Mouse (Mus musculus): ENCODE results near the gene Ddx47. TPM values are rescaled to one million over a fixed set of nuclear protein-coding genes. Genes with fewer than 3 reads are reported as not detected.
A peak's percentile ranks its signal among the peaks of the same experiment; 100 is the strongest.

The Ddx47 gene
- polyA plus RNA-seq, 1 experiment from 2014 or later = 93.9 TPM

GRCm38 (mm10) chr6:134984748-134985147, 26.7 kb upstream of the Ddx47 start:
- no peaks in the 10 kb centered on the region for H3K9me3 ChIP-seq (replicated peaks)
- no peak overlapping the region for H3K27ac ChIP-seq
- ATAC-seq = no peak
- no peak overlapping the region for H3K9ac ChIP-seq
- no peak overlapping the region for H3K4me3 ChIP-seq
- no peak overlapping the region for H3K4me2 ChIP-seq
- no peaks in the 10 kb centered on the region for H3K27me3 ChIP-seq
- peaks cover 21% of the 10 kb centered on the region for H3K4me1 ChIP-seq
- H3K36me3 ChIP-seq (ENCODE audit: poor library complexity, severe bottlenecking) = no peaks in the 10 kb centered on the region
- 65% methylated on average over 3 of the region's 3 CpGs for WGBS

GRCm38 (mm10) chr6:134988377-134988776, 23.0 kb upstream of the Ddx47 start:
- ATAC-seq = no peak
- no peaks in the 10 kb centered on the region for H3K9me3 ChIP-seq (replicated peaks)

GRCm38 (mm10) chr6:134990674-134991073, 20.7 kb upstream of the Ddx47 start:
- H3K36me3 ChIP-seq (ENCODE audit: poor library complexity, severe bottlenecking) = no peaks in the 10 kb centered on the region
- H3K27ac ChIP-seq = no peak overlapping the region
- 92% methylated on average over 6 of the region's 6 CpGs for WGBS
- no peak overlapping the region for H3K9ac ChIP-seq
- H3K4me3 ChIP-seq = no peak overlapping the region
- no peak overlapping the region for H3K4me2 ChIP-seq
- no peaks in the 10 kb centered on the region for H3K9me3 ChIP-seq (replicated peaks)
- H3K4me1 ChIP-seq = no peaks in the 10 kb centered on the region
- H3K27me3 ChIP-seq = no peaks in the 10 kb centered on the region
- no peak for ATAC-seq

More at GRCm38 (mm10) chr6:134988377-134988776, 23.0 kb upstream of the Ddx47 start:
- Histone ChIP-seq H3K27me3 (no peaks in the 10 kb centered on the region), H3K36me3 (ENCODE audit: poor library complexity, severe bottlenecking) (no peaks in the 10 kb centered on the region), H3K4me1 (peaks cover 7% of the 10 kb centered on the region), H3K27ac (no peak overlapping the region), H3K4me3 (no peak overlapping the region), H3K9ac (no peak overlapping the region), H3K4me2 (no peak overlapping the region)
- 85% methylated on average over 9 of the region's 9 CpGs for WGBS

- no peaks in the 10 kb centered on the region for H3K9me3 ChIP-seq (replicated peaks)
- H3K4me3 ChIP-seq = no peak overlapping the region
- no peaks in the 10 kb centered on the region for H3K27me3 ChIP-seq
- H3K27ac ChIP-seq = no peak overlapping the region
- ATAC-seq = peak; percentile 62; the same call in 1 of the 2 replicates
- no peaks in the 10 kb centered on the region for H3K36me3 ChIP-seq (ENCODE audit: poor library complexity, severe bottlenecking)
- no peak overlapping the region for H3K9ac ChIP-seq
- H3K4me2 ChIP-seq = no peak overlapping the region
- no peaks in the 10 kb centered on the region for H3K4me1 ChIP-seq
- 78% methylated on average over 12 of the region's 12 CpGs for WGBS
Measured at GRCm38 (mm10) chr6:134994031-134994651, 17.3 kb upstream of the Ddx47 start.

- H3K27me3 ChIP-seq = no peaks in the 10 kb centered on the region
- H3K9me3 ChIP-seq (replicated peaks) = no peaks in the 10 kb centered on the region
- H3K4me2 ChIP-seq = no peak overlapping the region
- ATAC-seq = no peak
- no peak overlapping the region for H3K27ac ChIP-seq
- no peaks in the 10 kb centered on the region for H3K4me1 ChIP-seq
- H3K4me3 ChIP-seq = no peak overlapping the region
- H3K9ac ChIP-seq = no peak overlapping the region
- no peaks in the 10 kb centered on the region for H3K36me3 ChIP-seq (ENCODE audit: poor library complexity, severe bottlenecking)
- WGBS = 78% methylated on average over 8 of the region's 8 CpGs
Measured at GRCm38 (mm10) chr6:134994985-134995384, 16.4 kb upstream of the Ddx47 start.

- Histone ChIP-seq H3K4me2 (no peak overlapping the region), H3K9ac (no peak overlapping the region), H3K4me3 (no peak overlapping the region), H3K4me1 (no peaks in the 10 kb centered on the region), H3K9me3 (replicated peaks) (no peaks in the 10 kb centered on the region), H3K36me3 (ENCODE audit: poor library complexity, severe bottlenecking) (no peaks in the 10 kb centered on the region), H3K27ac (no peak overlapping the region), H3K27me3 (no peaks in the 10 kb centered on the region)
- 92% methylated on average over 2 of the region's 2 CpGs for WGBS
- no peak for ATAC-seq
Measured at GRCm38 (mm10) chr6:134996918-134997317, 14.5 kb upstream of the Ddx47 start.

GRCm38 (mm10) chr6:134998076-134998475, 13.3 kb upstream of the Ddx47 start:
- no peaks in the 10 kb centered on the region for H3K9me3 ChIP-seq (replicated peaks)
- no peaks in the 10 kb centered on the region for H3K4me1 ChIP-seq
- H3K27ac ChIP-seq = no peak overlapping the region
- no peaks in the 10 kb centered on the region for H3K27me3 ChIP-seq
- ATAC-seq = no peak
- no peaks in the 10 kb centered on the region for H3K36me3 ChIP-seq (ENCODE audit: poor library complexity, severe bottlenecking)
- no peak overlapping the region for H3K4me3 ChIP-seq
- no peak overlapping the region for H3K4me2 ChIP-seq
- 92% methylated on average over 8 of the region's 8 CpGs for WGBS
- no peak overlapping the region for H3K9ac ChIP-seq

- Histone ChIP-seq H3K36me3 (ENCODE audit: poor library complexity, severe bottlenecking) (no peaks in the 10 kb centered on the region), H3K4me2 (no peak overlapping the region), H3K4me1 (no peaks in the 10 kb centered on the region), H3K27me3 (no peaks in the 10 kb centered on the region), H3K9ac (no peak overlapping the region), H3K27ac (no peak overlapping the region), H3K9me3 (replicated peaks) (no peaks in the 10 kb centered on the region), H3K4me3 (no peak overlapping the region)
- WGBS = 78% methylated on average over 3 of the region's 3 CpGs
- ATAC-seq = no peak
Measured at GRCm38 (mm10) chr6:134998781-134999180, 12.6 kb upstream of the Ddx47 start.

- no peak overlapping the region for H3K9ac ChIP-seq
- H3K9me3 ChIP-seq (replicated peaks) = no peaks in the 10 kb centered on the region
- H3K36me3 ChIP-seq (ENCODE audit: poor library complexity, severe bottlenecking) = no peaks in the 10 kb centered on the region
- H3K4me1 ChIP-seq = no peaks in the 10 kb centered on the region
- ATAC-seq = no peak
- 77% methylated on average over 4 of the region's 4 CpGs for WGBS
- H3K27me3 ChIP-seq = no peaks in the 10 kb centered on the region
- no peak overlapping the region for H3K27ac ChIP-seq
- no peak overlapping the region for H3K4me2 ChIP-seq
- H3K4me3 ChIP-seq = no peak overlapping the region
Measured at GRCm38 (mm10) chr6:135000272-135000671, 11.1 kb upstream of the Ddx47 start.

GRCm38 (mm10) chr6:135001991-135002390, 9.4 kb upstream of the Ddx47 start:
- 89% methylated on average over 4 of the region's 4 CpGs for WGBS
- H3K4me1 ChIP-seq = no peaks in the 10 kb centered on the region
- H3K27ac ChIP-seq = no peak overlapping the region
- no peak overlapping the region for H3K4me2 ChIP-seq
- no peaks in the 10 kb centered on the region for H3K9me3 ChIP-seq (replicated peaks)
- no peak overlapping the region for H3K4me3 ChIP-seq
- no peak for ATAC-seq
- no peaks in the 10 kb centered on the region for H3K27me3 ChIP-seq
- no peak overlapping the region for H3K9ac ChIP-seq
- H3K36me3 ChIP-seq (ENCODE audit: poor library complexity, severe bottlenecking) = no peaks in the 10 kb centered on the region

GRCm38 (mm10) chr6:135006372-135006771, 5.0 kb upstream of the Ddx47 start:
- H3K9me3 ChIP-seq (replicated peaks) = no peaks in the 10 kb centered on the region
- H3K27ac ChIP-seq = no peak overlapping the region
- WGBS = 92% methylated on average over 4 of the region's 4 CpGs
- H3K36me3 ChIP-seq (ENCODE audit: poor library complexity, severe bottlenecking) = no peaks in the 10 kb centered on the region
- no peak overlapping the region for H3K9ac ChIP-seq
- no peaks in the 10 kb centered on the region for H3K27me3 ChIP-seq
- H3K4me1 ChIP-seq = no peaks in the 10 kb centered on the region
- no peak overlapping the region for H3K4me2 ChIP-seq
- no peak for ATAC-seq
- H3K4me3 ChIP-seq = no peak overlapping the region

- peak; percentile 77 for ATAC-seq
- H3K4me1 ChIP-seq = peaks cover 8% of the 10 kb centered on the region
- WGBS = 2% methylated on average over 14 of the region's 14 CpGs
- peak overlapping the region; percentile 82 for H3K4me3 ChIP-seq
- H3K9ac ChIP-seq = peak overlapping the region; percentile 81
- peak overlapping the region; percentile 90 for H3K4me2 ChIP-seq
- H3K36me3 ChIP-seq (ENCODE audit: poor library complexity, severe bottlenecking) = peaks cover 34% of the 10 kb centered on the region
- no peak overlapping the region for H3K27ac ChIP-seq
- H3K9me3 ChIP-seq (replicated peaks) = no peaks in the 10 kb centered on the region
- H3K27me3 ChIP-seq = no peaks in the 10 kb centered on the region
Measured at GRCm38 (mm10) chr6:135011734-135012116, 313 bp downstream of the Ddx47 start.

- no peak overlapping the region for H3K9ac ChIP-seq
- H3K4me1 ChIP-seq = peaks cover 4% of the 10 kb centered on the region
- no peak for ATAC-seq
- no peaks in the 10 kb centered on the region for H3K9me3 ChIP-seq (replicated peaks)
- no peak overlapping the region for H3K4me2 ChIP-seq
- H3K36me3 ChIP-seq (ENCODE audit: poor library complexity, severe bottlenecking) = peaks cover 89% of the 10 kb centered on the region
- 95% methylated on average over 11 of the region's 11 CpGs for WGBS
- H3K27ac ChIP-seq = no peak overlapping the region
- H3K4me3 ChIP-seq = no peak overlapping the region
- no peaks in the 10 kb centered on the region for H3K27me3 ChIP-seq
Measured at GRCm38 (mm10) chr6:135017211-135017610, 5.8 kb downstream of the Ddx47 start.
